Mouse (Mus musculus) left cerebral cortex, postnatal 10 days (tissue): ENCODE measurements around the gene Zfand6. TPM values are rescaled to one million over a fixed set of nuclear protein-coding genes. Genes with fewer than 3 reads are reported as not detected.

ENCODE experiments used
- DNase-seq, 2 experiments: peaks; one replicate each; pipeline ENCODE4 v3.0.0; 2021 to 2022; ENCODE audit warnings: low spot score in 2 of 2, mixed read lengths in 1 of 2; ENCODE audit errors: extremely low spot score in 1 of 2
- intact Hi-C: fragments of 180-260 bp; cut with DNase I; formaldehyde crosslinking; loops from one replicate; pipeline ENCODE4 v1.15.1; 2025
- total RNA-seq, 2 experiments: library from RNA; stranded (reverse); gene quantifications; 2 replicates each; pipeline ENCODE4 v1.2.3; 2021

Gene Zfand6
- total RNA-seq, 2 experiments from 2014 or later: 53.0 to 55.1 TPM

DNA sequence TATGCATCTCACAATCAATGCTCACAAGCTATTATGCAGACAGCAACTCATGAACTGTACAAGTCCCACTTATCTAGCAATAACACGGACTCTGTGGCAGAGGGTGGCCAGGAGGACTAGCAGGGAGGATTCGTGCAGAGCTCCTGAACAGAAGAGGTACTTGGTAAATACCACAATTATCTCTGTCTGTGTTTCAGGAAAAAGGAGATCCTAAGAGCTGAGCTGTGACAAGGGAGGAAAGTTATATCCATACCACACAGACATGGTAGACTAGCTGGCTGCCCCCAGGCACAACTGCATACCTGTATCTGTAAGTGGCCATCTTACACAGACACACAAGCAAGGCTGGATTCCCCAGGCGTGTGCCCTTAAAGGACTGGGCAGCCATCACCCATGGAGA is 88.4 kb downstream of the Zfand6 start:
- intact Hi-C loops: no loop called here

GRCm38 (mm10) chr7:84600631-84601030 is 89.1 kb downstream of the Zfand6 start:
- intact Hi-C loops: no loop called here
- no peak for DNase-seq

More for the DNA sequence above, 88.4 kb downstream of the Zfand6 start:
- no peak for DNase-seq

GRCm38 (mm10) chr7:84596633-84597032 is 93.1 kb downstream of the Zfand6 start:
- intact Hi-C loops: no loop called here
- no peak for DNase-seq

DNA sequence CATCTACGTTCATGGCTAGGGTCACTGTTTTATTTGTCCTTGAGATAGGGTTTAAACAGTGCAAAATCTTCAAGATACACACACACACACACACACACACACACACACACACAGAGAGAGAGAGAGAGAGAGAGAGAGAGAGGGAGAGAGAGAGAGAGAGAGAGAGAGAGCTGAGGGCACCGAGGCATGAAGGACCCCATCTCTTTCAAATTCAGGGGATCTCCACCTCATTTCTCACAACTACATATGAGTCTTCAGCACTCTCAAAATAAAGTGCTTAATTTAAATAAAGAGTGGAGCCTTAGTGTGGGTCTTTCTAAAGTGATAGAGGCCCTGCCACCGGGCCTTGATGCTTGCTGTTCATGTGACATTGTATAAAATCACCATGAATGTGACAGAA is 93.8 kb downstream of the Zfand6 start:
- no peak for DNase-seq
- intact Hi-C loops: no loop called here

- intact Hi-C loops: loop anchor here (5.0 kb wide), 2 partner anchors 152 to 182 kb away; no protein-coding TSS in a partner anchor
- DNase-seq: no peak
These were observed 94.8 kb downstream of the Zfand6 start for GRCm38 (mm10) chr7:84594917-84595303.

GRCm38 (mm10) chr7:84594087-84594916 is 95.5 kb downstream of the Zfand6 start:
- intact Hi-C loops: loop anchor here (5.0 kb wide), 2 partner anchors 153 to 183 kb away; no protein-coding TSS in a partner anchor
- peak in 1 of 2 experiments; percentile 25 for DNase-seq

DNA sequence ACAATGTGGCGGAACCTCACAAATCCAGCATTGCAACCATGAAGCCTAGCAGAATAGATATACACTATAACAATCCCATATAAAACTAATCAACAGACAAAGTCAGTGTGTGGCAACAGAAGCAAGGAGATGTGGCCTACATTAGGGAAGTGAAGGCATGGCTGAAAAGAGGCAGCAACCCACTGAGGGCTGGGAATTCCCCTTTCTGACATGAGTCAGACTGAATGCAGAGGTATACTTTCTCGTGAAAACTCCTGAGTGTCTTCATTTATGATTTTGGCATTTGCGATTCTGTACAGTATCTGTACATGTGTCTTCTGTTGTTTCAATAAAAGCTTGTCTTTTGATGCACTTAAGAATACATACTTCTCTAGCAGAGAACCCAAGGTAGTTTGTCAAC is 98.4 kb downstream of the Zfand6 start:
- no peak for DNase-seq
- intact Hi-C loops: loop anchor here (5.0 kb wide), 2 partner anchors 156 to 186 kb away; no protein-coding TSS in a partner anchor

DNA sequence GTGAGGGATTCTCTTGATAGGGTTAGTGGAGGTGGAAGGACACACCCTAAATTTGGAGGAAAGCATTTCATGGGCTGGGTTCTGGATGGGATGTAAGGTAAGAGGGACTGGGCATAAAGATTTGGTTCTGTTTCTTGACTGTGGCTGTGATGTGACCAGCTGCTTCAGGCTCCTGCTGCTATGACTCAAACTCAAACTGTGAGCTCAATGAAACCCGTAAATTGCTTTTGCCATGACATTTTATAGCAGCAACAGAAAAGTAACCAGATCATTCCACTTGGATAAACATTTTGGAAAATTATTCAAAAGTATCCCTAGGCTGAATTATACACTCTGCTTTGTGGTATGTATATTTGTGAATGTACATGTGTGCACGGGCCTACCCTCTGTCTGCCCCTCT is 99.1 kb downstream of the Zfand6 start:
- intact Hi-C loops: loop anchor here (5.0 kb wide), 2 partner anchors 157 to 187 kb away; no protein-coding TSS in a partner anchor
- no peak for DNase-seq

GRCm38 (mm10) chr7:84587101-84587783 is 102.5 kb downstream of the Zfand6 start:
- intact Hi-C loops: no loop called here

GRCm38 (mm10) chr7:84586360-84587100 is 103.2 kb downstream of the Zfand6 start:
- intact Hi-C loops: no loop called here
- DNase-seq: no peak

More at GRCm38 (mm10) chr7:84587101-84587783, 102.5 kb downstream of the Zfand6 start:
- no peak for DNase-seq

GRCm38 (mm10) chr7:84585086-84585485 is 104.7 kb downstream of the Zfand6 start:
- no peak for DNase-seq
- intact Hi-C loops: no loop called here

- DNase-seq: no peak
- intact Hi-C loops: no loop called here
These were observed 110.0 kb downstream of the Zfand6 start for GRCm38 (mm10) chr7:84579769-84580168.

DNA sequence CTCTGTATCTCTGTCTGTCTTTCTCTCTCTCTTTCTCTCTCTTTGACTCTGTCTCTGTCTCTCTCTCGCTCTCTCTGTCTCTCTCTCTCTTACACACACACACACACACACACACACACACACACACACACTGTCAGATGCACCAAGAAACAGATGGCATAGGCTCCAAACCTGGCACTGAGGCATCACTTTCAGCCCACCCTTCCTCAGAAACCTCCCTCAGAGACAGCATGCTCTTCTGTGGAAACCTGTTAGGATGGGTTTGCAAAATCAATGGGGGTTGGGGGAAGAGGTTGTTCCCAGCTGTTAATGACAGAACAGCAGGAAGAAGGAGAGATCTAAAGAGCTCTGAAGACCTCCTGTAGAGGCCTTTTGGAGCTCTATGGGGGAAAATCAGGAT is 110.9 kb downstream of the Zfand6 start:
- DNase-seq: peak; percentile 44 to 47
- intact Hi-C loops: no loop called here

DNA sequence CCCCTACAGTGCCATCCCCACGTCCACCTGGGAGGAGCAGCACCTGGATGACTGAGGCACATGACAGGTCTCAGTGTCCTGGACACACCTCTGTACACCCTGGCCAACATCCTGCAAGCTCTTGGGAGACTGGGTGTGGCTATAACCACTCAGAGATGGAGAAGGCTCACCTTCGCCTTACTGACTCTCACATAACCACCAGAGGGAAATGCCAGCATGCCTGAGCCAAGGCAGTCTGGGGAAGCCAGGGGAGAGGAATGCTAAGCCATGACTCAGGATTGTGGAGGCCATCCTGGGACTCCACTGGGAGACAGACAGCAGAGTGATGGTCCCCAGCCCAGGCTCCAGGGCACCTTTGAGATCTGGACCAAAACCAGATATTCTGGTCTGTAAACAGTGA is 112.7 kb downstream of the Zfand6 start:
- intact Hi-C loops: no loop called here
- no peak for DNase-seq

DNA sequence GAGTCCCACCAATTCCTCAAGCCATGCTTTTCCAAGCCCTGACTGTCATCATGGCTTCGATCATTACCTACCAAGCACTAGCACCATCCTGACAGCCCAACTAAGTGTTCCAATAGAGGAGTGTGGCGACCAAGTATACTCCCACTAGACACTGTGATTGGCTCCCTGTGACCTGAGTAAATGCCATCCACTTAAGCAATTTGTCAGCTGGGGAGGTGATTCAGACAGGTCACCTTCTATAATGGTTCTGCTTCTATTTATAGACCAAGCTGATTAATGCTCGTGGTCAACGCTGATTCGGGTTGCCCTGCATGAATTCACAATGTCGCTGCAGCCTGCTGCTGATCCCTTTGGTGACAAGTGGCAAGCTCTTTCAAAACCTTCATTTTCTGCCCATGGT is 123.6 kb downstream of the Zfand6 start:
- intact Hi-C loops: no loop called here
- no peak for DNase-seq

- DNase-seq: no peak
- intact Hi-C loops: no loop called here
These were observed 125.5 kb downstream of the Zfand6 start for GRCm38 (mm10) chr7:84564236-84564635.
